Mouse (Mus musculus) cortical plate, adult 2 months (tissue): ENCODE measurements around the gene Rpp38. TPM values are rescaled to one million over a fixed set of nuclear protein-coding genes. Genes with fewer than 3 reads are reported as not detected.

ENCODE experiments used
- H3K27ac ChIP-seq: fragments of 200-500 bp; 2 replicates; pipeline ENCODE4 v1.5.1; 2012; ENCODE audit warnings: low read length, control low read depth, inconsistent platforms; ENCODE audit not compliant: insufficient read depth
- H3K4me1 ChIP-seq: fragments of 200-500 bp; 2 replicates; pipeline ENCODE4 v1.6.1; 2011; ENCODE audit warnings: low read length; ENCODE audit not compliant: control insufficient read depth, insufficient read depth
- H3K4me3 ChIP-seq: fragments of 200-500 bp; 2 replicates; pipeline ENCODE4 v1.5.1; 2011; ENCODE audit warnings: mild to moderate bottlenecking, low read length, control low read depth; ENCODE audit not compliant: insufficient read depth
- CTCF ChIP-seq: fragments of 200-500 bp; IDR thresholded peaks from 2 replicates; pipeline ENCODE4 v1.5.1; 2011; ENCODE audit warnings: mild to moderate bottlenecking, control low read depth, low read length; ENCODE audit not compliant: insufficient read depth; ENCODE audit errors: extremely low read depth
- POLR2A ChIP-seq: fragments of 200-500 bp; IDR thresholded peaks from 2 replicates; pipeline ENCODE4 v1.6.1; 2011; ENCODE audit warnings: mild to moderate bottlenecking, low read length, control low read depth; ENCODE audit not compliant: insufficient read depth; ENCODE audit errors: extremely low read depth
- polyA plus RNA-seq: library from polyadenylated mRNA; depleted of rRNA; stranded (reverse); fragments of >200 nt; gene quantifications from 2 replicates; pipeline ENCODE4 v1.2.3, GENCODE M21; 2012; rRNA removed

Rpp38 gene
- polyA plus RNA-seq, 1 experiment: 11.0 TPM

- Histone ChIP-seq H3K27ac (no peak overlapping the region), H3K4me1 (no peaks in the 10 kb centered on the region; the same call in 1 of the 2 replicates), H3K4me3 (no peak overlapping the region)
- TF ChIP-seq CTCF: no peak
- TF ChIP-seq POLR2A: no peak
Measured at GRCm38 (mm10) chr2:3281311-3281710, 51.1 kb downstream of the Rpp38 start.

Other genes starting within 250 kb of the Rpp38 start
- gene Fam171a1, start 218.4 kb downstream of the Rpp38 start, polyA plus RNA-seq: 41.3 and 42.6 TPM in 2 replicates
- gene Nmt2, start 48.4 kb downstream of the Rpp38 start, polyA plus RNA-seq: 52.5 and 53.3 TPM in 2 replicates
- 1.2 and 1.4 TPM in 2 replicates for gene Acbd7, start 3.5 kb upstream of the Rpp38 start, polyA plus RNA-seq
- not detected in 2 replicates for gene Olah, start 64.6 kb upstream of the Rpp38 start, polyA plus RNA-seq
- 3.5 and 3.9 TPM in 2 replicates for gene Meig1, start 90.0 kb upstream of the Rpp38 start, polyA plus RNA-seq
- 11.6 and 13.2 TPM in 2 replicates for gene Dclre1c, start 91.5 kb upstream of the Rpp38 start, polyA plus RNA-seq
- gene Suv39h2, start 142.4 kb upstream of the Rpp38 start, polyA plus RNA-seq: 2.4 and 2.5 TPM in 2 replicates
- 2.4 and 2.5 TPM in 2 replicates for gene Gm45902, start 180.1 kb upstream of the Rpp38 start, polyA plus RNA-seq
- gene Hspa14, start 180.2 kb upstream of the Rpp38 start, polyA plus RNA-seq: 52.7 TPM in 2 replicates
- 1.5 and 1.7 TPM in 2 replicates for gene Cdnf, start 180.4 kb upstream of the Rpp38 start, polyA plus RNA-seq
- gene Fam107b, start 237.8 kb upstream of the Rpp38 start, polyA plus RNA-seq: 8.0 and 9.5 TPM in 2 replicates